Mouse (Mus musculus) brain, embryonic 14.5 days (tissue): Measurements from ENCODE around the gene Kif5c.

Source experiments
- CTCF ChIP-seq: fragments of 200-500 bp; IDR thresholded peaks from 2 replicates; pipeline ENCODE4 v1.5.1; 2012; ENCODE audit warnings: inconsistent platforms, mild to moderate bottlenecking, moderate library complexity, borderline replicate concordance; ENCODE audit not compliant: insufficient read depth, insufficient read length; ENCODE audit errors: extremely low read depth
- POLR2A ChIP-seq: fragments of 200-500 bp; IDR thresholded peaks from 2 replicates; pipeline ENCODE4 v1.6.1; 2012; ENCODE audit warnings: mild to moderate bottlenecking, inconsistent platforms, borderline replicate concordance; ENCODE audit not compliant: poor library complexity, insufficient read depth, insufficient read length, severe bottlenecking; ENCODE audit errors: extremely low read depth

DNA sequence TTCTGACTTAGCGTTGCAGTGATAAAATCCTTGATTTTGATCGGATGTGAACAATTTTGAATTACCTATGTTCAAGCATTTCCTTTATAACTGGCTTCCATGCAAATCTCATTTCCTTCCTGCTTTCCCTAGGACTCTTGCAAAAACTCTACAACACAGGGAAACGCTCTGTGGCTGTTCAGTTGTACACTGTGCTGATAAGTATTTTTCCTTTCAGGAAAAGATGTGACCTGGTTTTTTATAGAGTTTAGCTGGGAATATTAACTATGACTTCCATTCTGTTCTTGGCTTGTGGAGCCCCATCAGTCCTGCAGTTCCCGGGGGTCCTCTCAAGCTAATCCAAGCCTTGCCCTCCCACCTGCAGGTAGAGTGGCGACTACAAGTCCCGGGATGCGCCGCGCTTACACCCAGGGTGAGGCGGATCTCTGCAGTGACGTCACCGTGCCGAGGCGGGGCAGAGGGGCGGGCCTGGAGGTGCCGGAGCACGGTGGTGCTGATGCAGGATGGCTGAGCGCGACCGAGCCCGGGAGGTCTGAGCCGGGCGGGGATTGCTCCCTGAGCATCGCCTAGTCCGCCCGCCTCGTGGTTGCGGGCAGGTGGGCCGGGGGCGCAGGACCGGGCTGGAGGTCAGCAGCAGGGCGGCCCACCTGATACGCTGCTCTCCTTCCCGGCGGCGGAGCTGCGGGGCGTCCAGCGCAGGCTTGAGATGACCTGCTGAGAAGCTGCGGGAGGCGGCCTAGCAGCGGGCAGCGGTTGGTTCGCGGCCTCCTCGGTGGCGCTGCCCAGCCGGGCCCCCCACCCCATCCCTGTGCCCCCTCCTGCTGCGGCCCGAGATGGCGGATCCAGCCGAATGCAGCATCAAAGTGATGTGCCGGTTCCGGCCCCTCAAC lies at the start of gene Kif5c:
- TF ChIP-seq POLR2A, result peak; percentile 91
- TF ChIP-seq CTCF, result no peak
